Mouse (Mus musculus) CH12.LX (cell line): Measurements from ENCODE around the gene Il6st.

ENCODE experiments used
- CTCF ChIP-seq, 2 experiments: IDR thresholded peaks in 1 of 2; conservative IDR thresholded peaks in 1 of 2; 2 replicates each; pipeline ENCODE4 v1.5.1; 2011 to 2012; ENCODE audit warnings: low read depth in 2 of 2, low read length in 2 of 2, improper control_type of control experiment in 1 of 2, inconsistent platforms in 1 of 2, mild to moderate bottlenecking in 1 of 2, moderate library complexity in 1 of 2
- POLR2A ChIP-seq: IDR thresholded peaks from 2 replicates; pipeline ENCODE4 v1.6.1; 2011; ENCODE audit warnings: low read depth, mild to moderate bottlenecking, improper control_type of control experiment, low read length
- ZKSCAN1 ChIP-seq: IDR thresholded peaks from 2 replicates; pipeline ENCODE4 v1.6.1; 2012; ENCODE audit warnings: low read depth, inconsistent platforms, low read length, improper control_type of control experiment, borderline replicate concordance

DNA sequence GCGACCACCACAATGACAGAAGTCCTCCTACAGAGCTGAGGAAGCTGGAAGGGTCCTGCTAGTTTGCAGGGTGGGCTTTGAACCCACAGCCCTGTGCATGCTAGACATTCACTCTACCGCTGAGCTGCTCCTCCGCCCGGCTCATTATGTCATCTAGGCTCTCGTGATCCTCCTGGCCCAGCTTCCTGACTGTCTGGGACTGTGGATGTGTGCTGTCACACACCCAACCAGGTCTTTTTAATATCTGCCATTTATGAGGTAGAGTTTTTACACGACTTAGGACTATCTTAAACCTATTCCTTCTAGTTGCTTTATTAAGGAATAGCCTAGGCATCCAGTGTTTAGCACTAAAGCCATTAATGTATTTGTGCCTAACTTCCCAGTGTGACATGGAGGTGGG is 41.6 kb downstream of the Il6st start:
- TF ChIP-seq ZKSCAN1 (no peak), POLR2A (no peak), CTCF (conservative IDR thresholded peaks at IDR 0.05 in 1 of 2, IDR thresholded peaks at IDR 0.05 in 1 of 2; ENCODE audit: low read depth in 2 of 2, low read length in 2 of 2) (no peak)
